Mouse (Mus musculus) right cerebral cortex, adult 18-20 months (tissue): ENCODE results near the gene Gulp1.
A peak's percentile ranks its signal among the peaks of the same experiment; 100 is the strongest.

ENCODE experiments used
- DNase-seq: peaks from one replicate; pipeline ENCODE4 v3.0.0; 2022; ENCODE audit warnings: mixed read lengths

Gulp1 gene

DNA sequence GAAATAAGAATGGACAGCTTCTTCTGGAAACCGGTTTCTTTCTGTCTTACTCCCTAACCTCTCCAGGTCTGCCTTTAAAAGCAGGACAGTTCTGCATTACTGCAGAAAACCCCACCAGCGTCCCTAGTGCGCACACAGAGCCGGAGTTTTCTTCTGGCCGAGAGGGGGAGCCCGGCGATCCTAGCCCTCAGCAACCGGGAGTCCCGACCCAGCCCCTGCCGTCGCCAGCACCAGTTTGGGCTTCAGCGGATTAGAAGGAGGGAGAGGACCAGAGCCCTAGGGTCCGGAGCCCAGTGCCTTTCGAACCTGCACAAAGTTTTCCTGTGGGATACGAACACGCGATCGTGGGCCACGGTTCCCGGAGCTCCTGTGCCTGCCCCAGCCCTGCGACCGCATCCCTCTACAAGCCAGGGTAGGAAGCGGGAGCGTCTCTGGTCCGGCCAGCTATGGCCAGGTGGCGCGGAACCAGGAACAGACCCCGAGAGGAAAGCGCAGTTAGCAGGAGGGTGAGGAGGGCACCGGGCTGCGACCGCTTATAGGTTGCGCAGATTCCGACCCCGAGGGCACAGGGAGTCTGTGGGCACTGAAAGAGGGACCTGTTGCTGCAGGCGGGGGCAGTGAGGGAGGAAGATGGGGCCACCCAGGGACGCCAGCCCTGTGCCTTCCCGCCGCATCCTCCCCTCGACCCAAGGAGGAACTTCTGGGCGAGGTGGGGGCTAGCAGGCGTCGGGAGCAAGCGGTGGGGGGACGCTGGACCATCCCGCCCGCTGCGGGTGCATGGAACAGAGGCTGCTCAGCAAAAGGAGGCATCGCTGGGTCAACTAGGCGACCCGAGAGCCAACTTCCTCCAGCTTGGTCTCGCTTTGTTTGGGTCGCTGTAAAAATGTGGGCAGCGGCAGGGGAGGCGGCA is at the start of gene Gulp1:
Gene Gulp1 (plus strand): TSS at position 51 of the 910 bp plus-strand sequence.
- peak; percentile 51 for DNase-seq

DNA sequence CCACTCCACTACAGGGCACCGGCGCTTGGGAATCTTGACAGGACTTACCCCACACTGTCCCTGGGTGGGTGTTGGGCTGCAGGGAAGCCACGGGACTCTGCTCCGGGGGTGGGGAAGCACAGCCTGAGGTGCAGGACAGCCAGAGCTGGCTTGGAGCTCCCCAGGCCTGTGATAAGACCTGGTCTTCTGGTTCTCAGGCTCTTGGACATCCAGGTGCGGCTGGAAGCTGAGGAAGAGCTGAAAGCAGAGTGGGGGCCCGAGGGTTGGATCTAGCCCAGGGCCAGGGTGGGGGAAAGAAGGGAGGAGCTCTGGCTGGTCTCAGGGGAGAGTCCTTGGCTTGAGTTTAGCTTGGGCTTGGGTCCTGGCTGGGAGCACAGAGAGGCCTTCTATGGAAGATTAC is 1.1 kb upstream of the Gulp1 start:
- no peak for DNase-seq

DNA sequence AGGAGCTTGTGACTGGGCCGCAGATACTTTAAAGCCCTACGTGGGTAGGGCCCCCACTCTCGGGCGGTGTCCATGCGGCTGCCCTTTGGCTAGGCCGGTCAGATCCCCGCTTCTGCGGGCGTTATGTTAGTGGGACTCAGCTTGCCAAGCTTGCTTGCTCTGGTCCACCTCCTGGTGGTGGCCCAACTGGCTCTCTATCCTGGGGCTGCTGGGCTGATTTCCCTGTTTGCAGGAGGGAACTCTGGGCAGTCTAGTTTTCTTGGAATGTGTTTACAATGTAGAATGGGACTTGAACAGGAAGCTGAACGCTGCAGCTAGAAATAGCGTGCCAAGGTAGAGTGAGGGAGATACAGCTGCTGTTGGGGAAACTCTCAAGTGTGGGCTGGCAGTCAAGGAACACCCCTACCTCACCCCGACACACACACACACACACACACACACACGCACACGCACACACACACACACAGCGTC is 1.1 kb downstream of the Gulp1 start:
- peak; percentile 14 for DNase-seq

DNA sequence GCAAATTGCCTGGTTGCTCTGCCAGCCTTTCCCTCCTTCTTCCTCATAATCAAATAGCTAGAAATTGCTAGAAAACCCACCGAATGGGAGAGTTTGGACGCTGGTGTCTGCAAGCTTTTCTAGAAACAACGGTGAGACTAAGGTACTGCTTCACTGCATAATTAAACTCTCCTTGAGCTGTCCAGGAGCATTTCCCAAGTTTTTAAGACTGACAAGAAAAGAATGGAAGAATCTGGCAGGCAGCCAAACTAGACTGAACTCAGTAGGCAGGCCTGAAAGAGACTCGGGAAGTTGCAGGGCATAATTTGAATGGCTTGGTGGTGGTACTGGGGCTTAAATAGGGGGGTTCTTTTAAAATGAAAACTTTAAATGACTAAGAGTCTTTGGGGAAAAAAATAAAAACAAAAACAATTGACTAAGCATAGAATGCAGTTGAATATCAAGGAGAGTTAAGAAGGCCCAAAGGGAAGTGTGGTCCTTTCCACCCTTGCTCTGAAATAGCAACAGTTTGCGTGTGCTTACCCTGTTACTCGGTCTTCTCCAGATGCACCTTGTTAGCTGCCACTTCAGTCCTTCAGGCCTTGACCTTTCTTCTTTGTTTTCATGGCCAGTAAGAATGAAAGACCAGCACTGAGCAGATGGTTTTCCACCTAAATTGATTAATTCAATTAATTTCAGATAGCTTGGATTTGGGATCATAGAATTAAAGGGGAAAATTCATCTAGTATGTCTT is 2.0 kb downstream of the Gulp1 start:
- DNase-seq, result peak; percentile 38

DNA sequence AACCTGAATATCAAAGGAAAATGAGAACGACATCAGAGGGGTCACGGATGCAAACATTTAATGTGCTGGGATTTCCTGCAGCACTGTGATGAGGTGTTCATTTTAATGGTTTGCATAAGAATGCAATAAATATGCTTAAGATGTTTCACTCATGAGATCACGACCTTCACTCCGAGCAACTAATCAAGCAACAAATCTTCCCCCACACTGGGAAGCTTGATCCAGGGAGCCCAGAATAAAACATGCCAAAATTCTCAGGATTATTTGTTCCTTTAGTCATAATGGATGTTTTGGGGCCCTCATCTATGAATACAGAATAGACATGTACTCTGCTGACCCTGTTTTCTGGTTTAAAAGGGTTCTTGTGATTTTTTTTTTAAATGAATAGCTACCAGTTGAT is 16.1 kb downstream of the Gulp1 start:
- DNase-seq, result no peak

DNA sequence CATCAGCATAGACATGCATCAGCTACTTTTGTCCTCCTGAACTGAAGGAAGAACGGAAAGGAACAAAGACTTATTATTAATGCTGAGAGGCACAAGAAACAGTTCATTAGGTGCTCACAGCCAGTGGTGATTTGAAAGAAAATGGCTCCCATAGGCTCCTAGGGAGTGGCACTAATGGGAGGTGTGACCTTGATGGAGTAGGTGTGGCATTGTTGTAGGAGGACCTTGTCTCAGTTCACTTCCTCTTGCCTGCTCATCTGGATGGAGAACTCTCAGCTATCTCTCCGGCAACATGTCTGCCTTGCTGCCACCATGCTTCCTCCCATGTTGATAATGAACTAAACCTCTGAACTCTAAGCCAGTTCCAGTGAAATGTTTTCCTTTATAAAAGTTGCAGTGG is 17.0 kb downstream of the Gulp1 start:
- no peak for DNase-seq

DNA sequence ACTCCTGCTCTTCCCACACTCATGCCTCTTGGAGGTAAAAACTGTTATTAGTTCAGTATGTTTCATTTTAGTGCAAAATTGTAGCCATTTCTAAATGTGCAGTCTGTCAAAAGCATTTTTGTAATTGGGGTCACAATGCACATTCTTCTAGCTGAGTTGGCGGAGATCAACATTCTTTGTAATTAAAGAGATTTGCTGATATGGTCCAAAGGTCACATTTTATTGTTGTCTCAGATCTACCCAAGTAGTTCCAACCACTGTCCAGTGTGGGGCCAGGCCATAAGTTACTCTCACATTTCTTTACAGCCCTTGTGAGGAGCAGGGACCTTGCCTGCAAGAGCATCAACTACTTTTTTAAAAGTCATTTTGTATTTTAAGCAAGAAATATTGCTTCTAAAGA is 24.7 kb downstream of the Gulp1 start:
- no peak for DNase-seq

DNA sequence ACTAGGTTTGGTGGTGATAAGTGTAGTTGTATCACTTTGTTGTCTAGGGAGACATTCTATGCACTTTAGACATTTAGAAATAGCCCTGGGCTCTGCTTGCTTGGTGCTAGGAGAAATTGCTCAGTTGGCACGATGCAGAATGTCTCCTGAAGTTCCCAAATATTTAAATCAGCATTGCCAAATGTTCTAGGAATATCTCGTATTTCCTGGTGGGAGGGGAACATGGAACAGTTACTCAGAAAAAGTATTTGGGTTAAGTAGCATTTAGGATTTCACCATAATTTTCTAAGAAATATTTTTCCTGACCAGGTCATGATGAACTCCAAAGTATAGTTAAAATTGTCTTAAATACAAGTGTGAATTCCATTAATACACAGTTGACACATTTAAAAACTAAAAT is 25.3 kb downstream of the Gulp1 start:
- no peak for DNase-seq

DNA sequence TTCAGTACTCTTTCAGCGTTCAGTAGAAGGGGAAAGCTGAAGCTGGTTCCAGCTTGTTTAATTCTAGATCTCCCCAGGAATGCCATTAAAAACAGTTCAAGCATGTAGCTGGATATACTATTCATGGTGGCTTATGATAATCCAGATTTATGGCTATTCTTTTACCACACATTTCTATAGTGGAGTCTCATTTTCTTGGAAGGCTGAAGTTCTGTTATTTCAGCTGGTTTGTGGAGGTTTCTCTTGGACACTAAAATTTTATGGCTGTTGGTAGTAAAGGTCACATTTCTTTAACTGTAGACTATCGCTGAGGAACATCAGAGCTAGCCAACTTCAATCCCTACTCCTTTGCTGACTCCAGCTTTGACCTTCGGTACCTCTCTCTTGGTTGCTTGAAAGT is 29.1 kb downstream of the Gulp1 start:
- DNase-seq, result no peak

DNA sequence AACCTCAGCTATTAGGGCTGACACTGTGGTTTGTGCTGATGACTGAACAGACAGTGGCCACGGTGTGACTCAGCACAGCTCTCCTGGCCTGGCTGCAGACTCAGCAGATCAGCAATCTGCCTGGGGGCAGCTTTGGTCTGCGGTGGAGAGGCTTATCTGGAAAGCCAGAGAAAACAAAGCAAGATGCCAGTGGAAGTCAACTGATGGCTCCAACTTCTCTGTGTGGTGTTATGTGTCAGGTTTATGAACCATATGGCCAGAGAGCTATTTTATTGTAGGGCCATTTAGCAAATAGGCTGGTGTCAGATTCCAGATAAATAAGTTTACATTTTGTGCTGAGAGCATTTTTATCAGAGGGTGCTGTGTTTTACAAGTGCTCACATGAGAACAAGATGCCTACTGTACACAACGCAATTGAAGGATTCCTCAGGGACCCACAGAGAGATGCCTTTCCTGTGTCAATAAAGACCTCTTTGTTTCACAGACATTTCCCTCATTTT is 33.6 kb downstream of the Gulp1 start:
- no peak for DNase-seq

DNA sequence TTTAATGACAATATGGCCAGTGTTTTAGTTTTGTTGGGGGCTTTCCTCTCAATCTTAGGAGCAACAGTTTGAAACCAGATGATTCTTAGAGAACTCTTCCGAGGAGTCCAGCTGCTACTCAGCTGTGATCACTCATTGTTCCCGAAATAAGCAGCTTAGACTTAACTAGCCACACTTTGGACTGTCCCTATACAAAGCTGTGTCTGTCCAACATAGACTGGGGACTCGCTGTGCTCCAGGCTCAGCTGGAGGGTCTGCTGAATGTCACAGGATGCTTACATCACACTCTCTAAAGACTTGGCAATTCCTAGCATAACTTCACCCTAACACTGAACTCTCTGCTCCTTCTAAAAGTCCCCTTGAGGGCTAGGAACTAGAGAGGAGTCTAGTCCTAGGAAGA is 40.4 kb downstream of the Gulp1 start:
- DNase-seq, result no peak

DNA sequence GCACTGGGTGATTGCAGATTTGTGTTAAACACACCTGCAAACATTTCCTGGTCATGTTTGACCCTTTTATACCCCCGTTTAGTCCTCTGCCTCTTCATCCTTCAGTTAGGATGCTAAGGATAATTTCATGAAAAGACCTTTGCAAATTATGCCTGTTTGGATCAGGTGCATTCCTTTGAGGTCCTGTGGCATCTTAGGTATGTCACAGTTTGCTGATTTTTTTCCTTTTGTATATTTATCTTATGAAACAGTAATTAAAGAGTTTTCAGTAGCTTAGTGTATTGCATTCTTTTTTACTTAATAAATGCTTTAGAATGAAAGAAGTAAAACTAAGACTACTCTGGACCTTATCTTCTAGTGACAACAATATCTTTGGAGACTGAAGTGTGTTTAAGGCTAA is 41.8 kb downstream of the Gulp1 start:
- DNase-seq, result no peak

DNA sequence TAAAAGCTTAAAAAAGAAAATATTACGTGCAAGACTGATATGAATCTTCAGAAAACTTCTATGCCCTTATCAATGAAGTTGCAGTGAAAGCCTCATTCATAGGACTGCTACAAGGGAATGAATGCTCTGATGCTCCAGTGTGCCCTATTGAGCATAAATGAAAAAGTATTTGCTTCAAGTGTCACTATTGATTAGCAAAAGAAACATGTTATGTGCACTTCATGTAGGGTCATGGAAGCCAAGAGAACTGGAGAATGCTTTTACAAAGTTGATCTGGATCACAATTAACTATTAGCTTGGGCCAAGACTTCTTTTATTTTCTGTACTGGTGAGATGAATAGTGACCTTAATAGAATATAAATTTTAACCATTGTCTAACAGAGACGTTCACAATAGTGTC is 47.0 kb downstream of the Gulp1 start:
- DNase-seq, result no peak

DNA sequence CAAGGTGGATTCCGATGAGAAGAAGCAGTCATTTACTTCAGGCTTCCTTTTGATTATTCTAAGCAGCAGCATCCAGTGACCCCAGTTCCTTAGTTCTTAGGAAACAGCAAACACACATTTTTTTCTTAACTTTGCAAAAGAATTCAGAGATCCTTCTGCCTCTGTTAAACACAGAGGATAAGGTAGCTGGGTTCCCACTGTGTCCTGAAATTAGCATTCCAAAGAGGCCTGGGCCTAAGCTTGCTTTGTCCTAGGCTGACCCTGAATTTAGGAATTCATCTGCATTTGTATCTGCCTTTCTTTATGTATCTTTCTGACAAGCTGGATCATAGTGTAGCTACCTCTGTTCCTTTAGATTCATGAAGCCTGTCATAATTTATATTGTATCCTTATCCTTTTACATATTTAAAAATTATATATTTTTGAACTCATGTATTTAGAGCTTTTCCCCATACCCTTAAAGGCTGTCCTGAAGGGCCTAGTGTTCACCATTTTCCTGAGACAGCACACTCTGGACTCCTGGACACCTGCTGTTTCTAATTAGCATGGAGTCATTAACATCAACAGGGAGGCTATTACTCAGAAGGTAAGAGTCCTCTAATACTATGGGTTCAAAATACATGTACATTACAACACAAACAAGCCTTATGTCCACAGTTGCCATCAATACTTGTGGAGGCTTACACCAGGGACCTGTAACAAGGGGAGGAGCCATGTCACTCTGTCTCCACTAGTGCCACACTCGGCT is 62.2 kb downstream of the Gulp1 start:
- no peak for DNase-seq

DNA sequence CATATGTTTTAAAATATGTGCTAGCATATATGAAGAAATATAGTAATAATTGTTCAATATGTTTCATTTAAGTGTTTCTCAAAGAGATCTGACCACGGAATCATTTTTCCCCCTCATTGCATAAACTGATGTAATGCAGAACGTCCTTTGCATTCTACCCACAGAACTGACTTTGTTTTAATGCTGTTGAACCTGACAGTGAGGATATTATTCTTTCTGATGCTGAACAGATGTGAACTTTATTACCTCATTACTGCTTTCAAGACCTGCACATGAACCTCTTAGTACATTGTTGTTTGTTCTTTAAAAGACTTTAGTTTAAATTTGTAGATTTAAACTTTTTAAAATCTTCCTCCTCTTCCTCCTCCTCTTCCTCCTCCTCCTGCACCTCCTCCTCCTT is 67.4 kb downstream of the Gulp1 start:
- no peak for DNase-seq

DNA sequence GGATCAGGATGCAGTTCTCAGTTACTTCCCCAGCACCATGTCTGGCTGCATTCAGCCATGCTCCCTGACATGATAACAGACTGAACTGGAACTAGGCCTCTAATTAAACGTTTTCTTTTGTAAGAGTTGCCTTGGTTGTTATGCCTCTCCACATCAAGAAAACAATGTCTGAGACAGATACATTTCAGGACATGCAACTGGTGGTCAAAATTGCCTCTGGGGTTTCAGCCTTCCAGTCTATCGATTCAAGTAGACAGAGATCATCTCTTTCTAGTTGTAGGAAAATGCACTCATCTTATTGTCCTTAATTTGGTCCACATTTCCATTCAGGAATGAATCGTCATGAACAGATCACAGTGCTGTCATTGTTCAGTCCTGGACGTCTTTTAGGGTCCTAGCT is 83.2 kb downstream of the Gulp1 start:
- no peak for DNase-seq

DNA sequence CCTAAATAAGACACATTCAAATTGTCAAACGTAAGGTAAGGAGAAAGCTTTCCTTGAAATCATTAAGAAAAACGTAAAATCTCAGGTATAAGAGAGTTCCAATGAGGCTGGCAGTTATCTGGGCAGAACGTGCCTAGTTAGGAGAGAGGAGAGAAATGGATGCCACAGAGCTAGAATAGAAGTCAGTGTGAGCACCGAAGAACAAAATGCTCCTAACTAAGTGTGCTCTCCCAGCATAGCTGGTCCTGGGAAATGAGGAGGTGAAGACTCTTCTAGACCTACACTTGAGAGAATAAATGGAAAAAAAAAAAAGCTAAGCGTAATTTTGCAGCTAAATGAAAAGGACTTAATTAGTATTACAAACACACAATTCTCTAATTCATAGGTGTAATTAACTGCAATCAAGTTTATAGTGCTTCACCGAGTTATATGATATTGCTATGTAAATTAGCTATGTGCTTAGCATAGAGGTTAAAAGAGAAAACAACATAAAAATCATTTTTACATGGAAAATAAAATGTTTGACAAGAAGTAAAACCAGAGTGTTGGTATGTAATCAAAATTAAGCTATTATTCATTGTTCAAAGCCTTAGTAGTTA is 94.5 kb downstream of the Gulp1 start:
- no peak for DNase-seq

DNA sequence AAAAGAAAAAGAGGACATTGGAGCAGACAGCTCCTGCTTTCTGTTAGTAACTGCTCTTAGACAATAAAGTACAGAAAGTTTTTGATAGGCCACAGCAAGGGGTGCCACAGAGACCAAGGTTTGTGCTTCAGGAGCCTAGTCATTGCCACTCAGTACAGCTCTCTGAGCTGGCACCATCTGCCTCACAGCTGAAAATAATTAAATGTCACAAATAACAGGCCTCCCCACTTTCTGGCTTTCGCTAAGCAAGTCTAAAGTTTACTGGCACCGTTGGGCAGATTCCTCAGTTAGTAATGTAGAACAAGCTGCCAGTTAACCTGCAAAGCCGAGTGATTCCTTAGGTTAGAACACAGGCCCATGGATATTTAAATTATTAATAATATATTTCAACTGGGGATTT is 127.7 kb downstream of the Gulp1 start:
- DNase-seq, result no peak

DNA sequence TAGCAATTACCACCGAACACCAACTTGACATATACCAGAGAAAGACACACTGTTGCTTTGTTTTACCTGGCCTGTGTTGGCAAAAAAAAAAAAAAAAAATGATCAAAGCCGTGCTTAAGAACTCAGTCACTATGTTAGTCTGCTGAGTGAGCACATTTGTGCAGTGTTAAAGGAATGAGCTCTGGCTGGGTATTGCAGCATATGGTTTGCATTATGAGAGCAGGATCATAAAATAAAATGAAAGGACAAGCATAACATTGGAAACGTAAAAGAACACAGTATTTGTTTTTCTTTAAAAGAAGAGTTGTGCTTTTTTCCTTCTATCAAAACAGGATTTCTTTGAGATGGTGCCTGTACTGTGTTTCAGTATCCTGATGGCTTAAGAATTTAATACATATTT is 128.1 kb downstream of the Gulp1 start:
- no peak for DNase-seq

DNA sequence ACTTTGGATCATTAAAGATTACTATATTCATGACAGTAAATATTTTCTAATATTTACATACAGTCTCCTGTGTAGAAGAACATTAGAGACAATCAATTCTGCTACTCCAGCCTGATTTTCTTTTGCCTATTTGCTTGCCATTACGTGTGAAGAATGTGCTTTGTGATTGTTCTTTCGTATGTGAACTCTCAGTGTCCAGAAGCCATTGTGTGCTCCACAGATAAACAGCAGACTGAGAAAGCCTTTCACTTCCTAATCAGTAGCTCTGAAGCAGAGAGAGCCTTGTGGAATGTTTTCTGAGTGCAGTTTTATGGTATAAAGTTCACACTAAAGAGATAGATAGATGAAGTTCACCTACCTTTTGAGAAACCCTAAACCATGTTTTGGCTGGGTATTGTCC is 131.2 kb downstream of the Gulp1 start:
- no peak for DNase-seq

DNA sequence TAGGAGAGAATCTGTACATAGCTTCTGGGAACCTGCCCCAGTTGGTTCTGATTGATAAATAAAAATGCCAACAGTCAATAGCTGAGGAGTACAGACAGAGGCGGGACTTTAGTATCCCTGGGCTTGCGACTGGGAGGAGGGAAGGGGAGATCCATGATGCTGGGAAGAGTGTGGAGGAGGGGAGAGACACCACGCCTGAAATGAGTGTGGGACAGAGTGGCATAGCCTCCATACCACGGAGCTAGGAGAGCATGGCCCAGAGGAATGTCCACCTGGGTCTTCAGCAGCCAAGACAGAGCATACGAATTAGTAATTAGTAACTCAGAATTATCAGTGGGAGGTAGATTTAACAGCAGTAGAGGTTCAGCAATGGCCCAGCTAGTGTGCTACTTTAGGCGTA is 132.4 kb downstream of the Gulp1 start:
- no peak for DNase-seq

DNA sequence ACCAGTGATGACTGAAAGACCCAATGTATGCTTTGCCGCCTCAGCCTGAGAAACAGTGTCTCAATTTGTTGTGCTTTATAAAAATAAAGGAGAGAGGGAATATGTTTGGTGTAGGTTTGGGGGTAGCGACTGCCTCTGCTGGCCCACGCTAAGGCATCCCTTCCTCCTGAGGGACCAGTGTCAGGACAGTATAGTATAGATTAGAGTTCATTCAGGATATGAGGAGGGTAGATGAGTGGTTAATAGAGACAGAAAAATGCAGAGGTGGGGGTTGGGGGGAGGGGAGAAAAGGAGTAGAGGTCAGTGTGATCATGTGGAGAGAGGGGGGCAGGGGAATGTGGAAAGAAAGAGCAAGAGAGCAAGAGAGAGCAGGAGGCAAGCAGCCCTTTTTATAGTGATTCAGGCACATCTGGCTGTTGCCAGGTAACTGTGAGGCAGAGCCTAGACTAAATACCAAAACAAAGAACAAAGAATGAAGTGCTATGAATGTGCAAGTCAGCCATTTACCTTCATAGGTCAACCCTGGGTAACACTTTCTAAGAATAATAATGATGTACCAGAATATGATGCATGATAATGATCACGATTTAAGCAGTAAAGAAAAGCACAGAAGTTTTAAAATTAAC is 169.6 kb downstream of the Gulp1 start:
- DNase-seq, result no peak
